Mouse (Mus musculus): ENCODE data around the gene Dact2.

DNA sequence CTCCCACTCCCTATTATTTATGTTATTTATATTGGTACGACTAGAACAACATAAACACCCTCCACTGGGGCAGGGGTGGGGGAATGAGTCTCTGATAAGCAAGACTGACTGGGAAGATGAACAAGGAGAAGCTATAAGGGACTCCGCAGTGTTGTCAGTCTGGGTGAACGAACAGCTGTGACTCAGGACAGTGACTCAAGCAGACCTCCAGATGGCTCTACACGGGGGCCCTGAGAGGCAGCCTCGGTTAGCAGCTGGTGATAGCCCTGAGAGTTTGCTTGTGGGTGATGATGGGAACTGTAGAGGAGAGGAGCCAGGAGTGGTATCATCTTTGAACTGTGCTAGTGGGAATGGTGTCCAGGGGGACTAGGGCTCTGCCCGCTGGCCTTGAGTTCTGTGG lies 23.5 kb upstream of the Dact2 start:
- no peak for TF ChIP-seq CTCF (IDR thresholded peaks at IDR 0.05; ENCODE audit: borderline replicate concordance, insufficient read depth, low read depth, low read length)
- no peak for TF ChIP-seq POLR2A (IDR thresholded peaks at IDR 0.05; ENCODE audit: borderline replicate concordance, insufficient read depth, low read length)

Data from cerebellum, adult 2 months (tissue).